Mouse (Mus musculus) kidney, adult 2 months (tissue): ENCODE results near the gene Brpf1. TPM values are rescaled to one million over a fixed set of nuclear protein-coding genes. Genes with fewer than 3 reads are reported as not detected.

Source experiments
- DNase-seq: peaks from one replicate; pipeline ENCODE4 v3.0.0; 2021
- H3K27ac ChIP-seq: fragments of 200-500 bp; 2 replicates; pipeline ENCODE4 v1.5.1; 2012; ENCODE audit warnings: low read depth, low read length, control low read depth, inconsistent platforms; ENCODE audit not compliant: insufficient read depth
- H3K27me3 ChIP-seq: fragments of 200-500 bp; replicated peaks from 2 replicates; pipeline ENCODE4 v1.6.1; 2012; ENCODE audit warnings: mild to moderate bottlenecking, moderate library complexity, low read length, inconsistent platforms; ENCODE audit not compliant: control insufficient read depth, insufficient read depth
- H3K36me3 ChIP-seq: fragments of 200-500 bp; 2 replicates; pipeline ENCODE4 v1.6.1; 2012; ENCODE audit warnings: mild to moderate bottlenecking, moderate library complexity, low read length, inconsistent platforms; ENCODE audit not compliant: control insufficient read depth, insufficient read depth
- H3K4me1 ChIP-seq: fragments of 200-500 bp; 2 replicates; pipeline ENCODE4 v1.6.1; 2011; ENCODE audit warnings: low read length; ENCODE audit not compliant: control insufficient read depth, insufficient read depth
- H3K4me3 ChIP-seq: fragments of 200-500 bp; 2 replicates; pipeline ENCODE4 v1.5.1; 2011; ENCODE audit warnings: mild to moderate bottlenecking, low read depth, low read length, control low read depth; ENCODE audit not compliant: insufficient read depth
- CTCF ChIP-seq: fragments of 200-500 bp; conservative IDR thresholded peaks from 2 replicates; pipeline ENCODE4 v1.5.1; 2011; ENCODE audit warnings: low read depth, mild to moderate bottlenecking, control low read depth, low read length, moderate library complexity, mixed read lengths; ENCODE audit not compliant: insufficient read depth, insufficient read length
- POLR2A ChIP-seq: fragments of 200-500 bp; IDR thresholded peaks from one replicate; pipeline ENCODE4 v1.6.1; 2011; ENCODE audit warnings: low read depth, low read length, control low read depth
- WGBS: fragments of 180-500 bp; shearing (Covaris S2); methylation state at CpG from one replicate; pipeline ENCODE4 v1.1.7; 2018; 5-methylcytosine and 5-hydroxymethylcytosine counted together
- polyA plus RNA-seq: library from polyadenylated mRNA; depleted of rRNA; stranded (reverse); fragments of >200 nt; gene quantifications from 2 replicates; pipeline ENCODE4 v1.2.3, GENCODE M21; 2012; rRNA removed

The Brpf1 gene
- 13.2 and 13.5 TPM in 2 replicates for polyA plus RNA-seq

GRCm38 (mm10) chr6:113306986-113307349, at the start of gene Brpf1:
Brpf1 (plus strand) TSS chr6:113307137.
- TF ChIP-seq CTCF = no peak
- peak; percentile 61 for TF ChIP-seq POLR2A
- no peaks in the 10 kb centered on the region for H3K36me3 ChIP-seq
- H3K4me1 ChIP-seq = peaks cover 5% of the 10 kb centered on the region; the same call in 1 of the 2 replicates
- peak within 1 kb of the TSS; percentile 100 for H3K27ac ChIP-seq
- DNase-seq = no peak
- WGBS = under 1% methylated on average over 32 of the region's 32 CpGs
- H3K4me3 ChIP-seq = peak within 1 kb of the TSS; percentile 97
- H3K27me3 ChIP-seq = no peaks in the 10 kb centered on the region

- TF ChIP-seq POLR2A = no peak
- TF ChIP-seq CTCF = no peak
- 78% methylated on average over 8 of the region's 8 CpGs for WGBS
- Histone ChIP-seq H3K4me1 (no peaks in the 10 kb centered on the region), H3K27ac (no peak overlapping the region), H3K27me3 (no peaks in the 10 kb centered on the region), H3K36me3 (peaks cover 5% of the 10 kb centered on the region; the same call in 1 of the 2 replicates), H3K4me3 (no peak overlapping the region)
- no peak for DNase-seq
Measured at GRCm38 (mm10) chr6:113261174-113261858, 45.6 kb upstream of the Brpf1 start.

- Histone ChIP-seq H3K4me3 (no peak overlapping the region), H3K27ac (no peak overlapping the region), H3K27me3 (no peaks in the 10 kb centered on the region), H3K4me1 (no peaks in the 10 kb centered on the region), H3K36me3 (peaks cover 2% of the 10 kb centered on the region; the same call in 1 of the 2 replicates)
- DNase-seq = no peak
- 83% methylated on average over 6 of the region's 6 CpGs for WGBS
- TF ChIP-seq CTCF (no peak), POLR2A (no peak)
Measured at GRCm38 (mm10) chr6:113263531-113263930, 43.4 kb upstream of the Brpf1 start.

GRCm38 (mm10) chr6:113264429-113264828, 42.5 kb upstream of the Brpf1 start:
- Histone ChIP-seq H3K27me3 (no peaks in the 10 kb centered on the region), H3K4me1 (no peaks in the 10 kb centered on the region), H3K27ac (no peak overlapping the region), H3K4me3 (no peak overlapping the region), H3K36me3 (peaks cover 2% of the 10 kb centered on the region; the same call in 1 of the 2 replicates)
- 95% methylated on average over 8 of the region's 8 CpGs for WGBS
- no peak for TF ChIP-seq POLR2A
- no peak for TF ChIP-seq CTCF
- no peak for DNase-seq

GRCm38 (mm10) chr6:113266996-113267655, 39.8 kb upstream of the Brpf1 start:
- Histone ChIP-seq H3K36me3 (peaks cover 1% of the 10 kb centered on the region; the same call in 1 of the 2 replicates), H3K4me3 (no peak overlapping the region), H3K27me3 (no peaks in the 10 kb centered on the region), H3K4me1 (no peaks in the 10 kb centered on the region), H3K27ac (no peak overlapping the region)
- TF ChIP-seq POLR2A (no peak), CTCF (no peak)
- 85% methylated on average over 7 of the region's 7 CpGs for WGBS
- no peak for DNase-seq

DNA sequence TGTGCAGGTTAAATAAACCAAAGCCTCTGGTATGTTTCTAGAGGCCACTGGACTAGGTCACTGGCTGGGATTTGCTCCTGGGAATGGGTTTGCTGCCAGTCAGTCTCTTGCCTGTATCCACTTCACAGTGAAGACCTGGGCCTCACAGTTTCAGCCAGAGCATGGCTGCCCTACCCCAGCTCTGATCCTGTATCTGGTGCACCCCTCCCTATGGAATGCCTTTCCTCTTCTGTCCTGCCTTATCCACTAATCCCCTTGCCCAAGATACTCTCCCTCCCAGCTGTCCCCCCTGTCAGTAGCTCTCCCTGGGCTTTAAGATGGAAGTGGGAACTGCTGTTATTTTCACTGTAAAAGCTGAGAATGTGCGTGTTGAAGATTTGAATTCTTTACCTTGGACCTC, 38.9 kb upstream of the Brpf1 start:
- no peaks in the 10 kb centered on the region for H3K27me3 ChIP-seq
- 96% methylated on average over 1 of the region's 1 CpGs for WGBS
- H3K27ac ChIP-seq = no peak overlapping the region
- no peaks in the 10 kb centered on the region for H3K4me1 ChIP-seq
- H3K4me3 ChIP-seq = no peak overlapping the region
- H3K36me3 ChIP-seq = peaks cover 1% of the 10 kb centered on the region; the same call in 1 of the 2 replicates
- DNase-seq = no peak
- no peak for TF ChIP-seq POLR2A
- TF ChIP-seq CTCF = no peak

- Histone ChIP-seq H3K27ac (no peak overlapping the region), H3K4me1 (no peaks in the 10 kb centered on the region), H3K36me3 (peaks cover 1% of the 10 kb centered on the region; the same call in 1 of the 2 replicates), H3K27me3 (no peaks in the 10 kb centered on the region), H3K4me3 (no peak overlapping the region)
- no peak for DNase-seq
- WGBS = 87% methylated on average over 3 of the region's 3 CpGs
- no peak for TF ChIP-seq CTCF
- no peak for TF ChIP-seq POLR2A
Measured at GRCm38 (mm10) chr6:113272365-113272764, 34.6 kb upstream of the Brpf1 start.
